Mouse (Mus musculus) testis, adult 2 months (tissue): ENCODE measurements at regions not wholly inside any gene's neighbourhood (a gene's known extent, or its start where the extent isn't known, plus 50 kb on each side); places are given as distances from the start of the nearest gene placed in this dataset.

Experiments
- H3K27ac ChIP-seq: fragments of 200-500 bp; 2 replicates; pipeline ENCODE4 v1.5.1; 2012; ENCODE audit warnings: low read depth, low read length; ENCODE audit not compliant: control insufficient read depth, insufficient read depth
- H3K27me3 ChIP-seq: fragments of 200-500 bp; 2 replicates; pipeline ENCODE4 v1.6.1; 2012; ENCODE audit warnings: mild to moderate bottlenecking, low read length, moderate library complexity; ENCODE audit not compliant: control insufficient read depth, insufficient read depth
- H3K36me3 ChIP-seq: fragments of 200-500 bp; 2 replicates; pipeline ENCODE4 v1.6.1; 2012; ENCODE audit warnings: mild to moderate bottlenecking, low read length; ENCODE audit not compliant: control insufficient read depth, insufficient read depth
- H3K4me1 ChIP-seq: fragments of 200-500 bp; 2 replicates; pipeline ENCODE4 v1.6.1; 2012; ENCODE audit warnings: low read length; ENCODE audit not compliant: control insufficient read depth, insufficient read depth
- H3K4me3 ChIP-seq: fragments of 200-500 bp; 2 replicates; pipeline ENCODE4 v1.5.1; 2012; ENCODE audit warnings: low read depth, mild to moderate bottlenecking, low read length, moderate library complexity, mixed read lengths; ENCODE audit not compliant: control insufficient read depth
- CTCF ChIP-seq: fragments of 200-500 bp; IDR thresholded peaks from 2 replicates; pipeline ENCODE4 v1.5.1; 2012; ENCODE audit warnings: low read depth, mild to moderate bottlenecking, inconsistent platforms, low read length, moderate library complexity; ENCODE audit not compliant: control insufficient read depth, insufficient read depth, insufficient replicate concordance
- POLR2A ChIP-seq: fragments of 200-500 bp; IDR thresholded peaks from 2 replicates; pipeline ENCODE4 v1.6.1; 2012; ENCODE audit warnings: low read depth, mild to moderate bottlenecking, inconsistent platforms, low read length, moderate library complexity; ENCODE audit not compliant: control insufficient read depth

DNA sequence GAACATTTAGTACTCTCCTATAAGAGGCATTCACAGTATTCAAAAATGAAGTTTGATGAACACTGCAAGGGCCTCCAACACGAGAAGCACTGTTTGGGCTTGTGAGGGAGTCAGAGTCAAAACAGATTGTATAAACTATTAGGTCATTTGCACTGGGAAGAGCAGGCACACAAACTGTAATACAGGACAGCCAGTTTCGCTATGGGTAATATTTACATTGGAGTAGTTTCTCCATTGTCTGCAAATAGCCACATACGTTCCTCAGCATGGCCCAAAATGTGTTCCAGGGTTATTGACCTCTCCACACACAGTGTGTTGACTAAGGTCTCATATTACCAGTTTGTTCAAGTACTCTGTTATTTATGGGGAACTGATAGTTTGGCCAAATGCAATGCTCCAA lies 173.7 kb upstream of the Camk1g start:
- Histone ChIP-seq H3K36me3 (no peaks in the 10 kb centered on the region), H3K27ac (no peak overlapping the region), H3K4me3 (no peak overlapping the region), H3K4me1 (no peaks in the 10 kb centered on the region), H3K27me3 (no peaks in the 10 kb centered on the region)
- no peak for TF ChIP-seq POLR2A
- TF ChIP-seq CTCF: no peak

DNA sequence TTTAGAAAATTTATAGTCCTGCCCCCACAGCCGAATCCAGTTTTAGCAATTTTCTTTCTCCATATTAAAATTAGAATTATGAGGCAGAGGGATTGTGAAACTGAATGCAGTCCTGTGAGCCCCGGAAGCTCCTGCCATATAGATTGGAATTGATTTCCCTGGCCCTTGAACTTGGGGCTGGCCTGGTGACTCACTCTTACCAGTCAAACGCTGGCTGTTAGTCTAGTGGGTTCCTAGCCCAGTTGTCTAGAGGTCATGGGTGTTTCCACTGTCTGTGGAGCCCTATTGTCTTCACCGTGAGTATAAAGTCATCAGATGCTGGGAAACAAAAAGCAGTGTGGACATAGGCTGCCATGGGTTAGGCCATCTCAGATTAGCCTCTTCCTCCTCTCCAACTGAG lies 173.2 kb upstream of the Camk1g start:
- TF ChIP-seq POLR2A (no peak), CTCF (no peak)
- Histone ChIP-seq H3K4me1 (no peaks in the 10 kb centered on the region), H3K27ac (no peak overlapping the region), H3K36me3 (no peaks in the 10 kb centered on the region), H3K27me3 (no peaks in the 10 kb centered on the region), H3K4me3 (no peak overlapping the region)

DNA sequence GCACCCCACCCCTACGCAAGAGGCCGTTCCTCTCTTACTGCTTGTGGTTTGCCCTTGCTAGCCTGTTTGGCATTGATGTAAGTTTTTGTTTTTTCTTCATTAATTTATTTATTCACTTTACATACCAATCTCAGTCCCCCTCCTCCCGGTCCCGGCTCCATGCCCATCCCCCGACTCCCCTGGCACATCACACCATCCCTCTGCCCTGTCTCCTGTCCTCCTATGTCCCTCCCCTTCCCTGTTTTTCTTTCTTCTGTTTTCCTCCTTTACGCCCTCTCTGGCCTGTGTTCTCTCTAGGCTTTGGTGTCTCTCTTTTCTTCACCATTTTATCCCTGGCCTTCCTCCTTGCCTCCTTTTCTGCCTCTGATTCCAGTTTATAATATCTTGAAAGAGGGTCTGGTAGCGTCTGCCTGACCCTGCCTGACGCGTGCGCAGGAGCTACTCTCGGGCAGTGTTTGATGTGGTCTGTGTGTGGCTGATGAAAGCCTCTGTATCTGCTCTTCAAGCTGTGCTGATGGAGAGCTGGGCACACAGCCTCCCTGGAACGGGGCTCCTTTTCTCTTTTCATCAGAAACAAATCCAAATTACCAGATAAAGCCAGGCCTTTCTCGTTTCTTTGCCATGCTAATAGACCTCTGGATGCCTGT lies 172.0 kb upstream of the Camk1g start:
- H3K36me3 ChIP-seq: no peaks in the 10 kb centered on the region

DNA sequence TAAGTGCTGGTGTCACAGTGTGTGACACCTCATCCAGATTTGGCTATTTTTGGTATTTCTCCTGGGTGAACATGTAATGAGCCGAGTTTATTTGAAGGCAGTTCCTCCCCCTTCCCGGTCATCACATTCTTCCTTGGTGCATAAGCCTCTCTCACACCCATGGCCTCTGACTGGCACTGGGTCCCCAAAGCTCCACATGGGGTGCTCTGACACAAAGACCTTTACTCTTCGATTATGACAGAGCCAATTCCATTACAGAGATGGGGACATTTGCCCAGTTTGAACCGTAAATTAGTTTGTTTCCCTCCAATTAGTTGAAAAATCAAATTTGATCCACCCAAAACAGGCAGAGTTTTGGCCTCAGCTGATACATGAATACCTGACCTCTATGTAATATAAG lies 171.2 kb upstream of the Camk1g start:
- no peak for TF ChIP-seq POLR2A
- no peak for TF ChIP-seq CTCF
- Histone ChIP-seq H3K4me3 (no peak overlapping the region), H3K27me3 (no peaks in the 10 kb centered on the region), H3K4me1 (no peaks in the 10 kb centered on the region), H3K27ac (no peak overlapping the region), H3K36me3 (no peaks in the 10 kb centered on the region)

More for the DNA sequence above, 172.0 kb upstream of the Camk1g start:
- no peak for TF ChIP-seq CTCF
- TF ChIP-seq POLR2A: no peak
- Histone ChIP-seq H3K4me1 (no peaks in the 10 kb centered on the region), H3K27me3 (no peaks in the 10 kb centered on the region), H3K27ac (no peak overlapping the region), H3K4me3 (no peak overlapping the region)

DNA sequence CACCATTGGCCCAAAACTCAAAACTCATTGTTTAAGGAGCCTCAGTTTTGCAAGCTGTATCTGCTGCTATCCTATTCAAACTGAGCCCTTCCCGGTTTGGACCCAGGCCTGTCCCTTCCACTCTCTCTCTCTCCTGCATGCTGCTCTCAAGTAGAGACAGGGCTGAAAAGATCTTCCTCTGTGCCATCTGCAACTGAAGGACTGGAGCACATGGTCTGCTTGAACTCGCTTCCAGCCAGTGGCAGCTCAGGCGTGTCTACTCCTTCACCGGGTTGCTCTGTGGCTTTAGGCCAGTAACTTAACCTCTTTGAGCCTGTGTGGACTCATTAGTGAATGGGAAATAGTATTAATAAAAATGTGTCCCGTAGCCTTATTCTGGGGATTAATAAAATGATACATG lies 170.4 kb upstream of the Camk1g start:
- no peaks in the 10 kb centered on the region for H3K4me1 ChIP-seq
- no peak overlapping the region for H3K4me3 ChIP-seq
- H3K27ac ChIP-seq: no peak overlapping the region

DNA sequence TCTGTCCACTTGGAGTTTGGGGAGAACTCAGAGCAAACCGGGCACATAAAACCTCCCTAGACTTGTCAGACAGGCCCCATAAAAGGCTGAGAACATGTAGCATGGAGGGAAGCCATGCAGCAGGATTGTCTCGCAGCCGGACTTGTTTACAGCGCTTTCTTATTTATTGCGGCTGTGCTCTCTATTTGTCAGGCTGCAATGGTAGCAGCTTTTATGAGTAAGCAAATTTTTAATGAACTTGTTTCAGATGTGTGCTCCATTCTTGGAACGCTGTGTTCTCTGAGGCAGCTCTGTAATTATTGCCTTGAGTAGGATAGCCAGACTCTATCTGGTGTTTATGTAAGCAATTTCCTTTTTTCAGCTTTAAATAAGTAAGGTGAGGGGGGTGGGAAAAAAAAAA lies 169.2 kb upstream of the Camk1g start:
- Histone ChIP-seq H3K27me3 (no peaks in the 10 kb centered on the region), H3K27ac (peak overlapping the region; percentile 58), H3K4me3 (no peak overlapping the region), H3K36me3 (no peaks in the 10 kb centered on the region), H3K4me1 (no peaks in the 10 kb centered on the region)
- TF ChIP-seq POLR2A (no peak), CTCF (no peak)

More for the DNA sequence above, 170.4 kb upstream of the Camk1g start:
- Histone ChIP-seq H3K27me3 (no peaks in the 10 kb centered on the region), H3K36me3 (no peaks in the 10 kb centered on the region)
- TF ChIP-seq POLR2A (no peak), CTCF (no peak)

DNA sequence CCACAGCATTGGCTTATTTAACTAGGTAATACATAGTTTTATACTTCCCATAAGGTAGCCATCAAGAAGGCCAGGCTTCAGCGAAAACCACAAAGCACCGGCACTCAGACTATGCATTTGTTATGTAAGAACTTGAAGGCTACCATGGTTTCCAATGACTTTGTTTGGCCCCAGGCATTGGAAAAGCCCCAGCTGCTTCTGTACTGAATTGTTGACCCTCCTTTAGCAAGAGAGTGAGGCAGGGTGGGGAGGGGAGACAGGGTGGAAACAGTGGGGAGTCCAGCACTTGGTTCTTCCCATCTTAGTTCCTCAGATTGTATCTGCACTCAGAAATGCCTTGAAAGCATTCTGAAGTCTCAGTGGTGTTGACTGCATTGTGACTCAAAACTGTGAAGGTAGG lies 168.3 kb upstream of the Camk1g start:
- Histone ChIP-seq H3K4me3 (no peak overlapping the region), H3K27me3 (no peaks in the 10 kb centered on the region), H3K36me3 (no peaks in the 10 kb centered on the region), H3K4me1 (no peaks in the 10 kb centered on the region), H3K27ac (no peak overlapping the region)
- no peak for TF ChIP-seq CTCF
- TF ChIP-seq POLR2A: no peak
